Mouse (Mus musculus) CD4-positive helper T cell, adult 2 months (primary cell): ENCODE measurements around the gene Slc35b2.

Experiments used
- DNase-seq: peaks from one replicate; pipeline ENCODE4 v3.0.0-alpha.2; 2012; ENCODE audit warnings: low read depth, missing footprints, low spot score

Gene Slc35b2

DNA sequence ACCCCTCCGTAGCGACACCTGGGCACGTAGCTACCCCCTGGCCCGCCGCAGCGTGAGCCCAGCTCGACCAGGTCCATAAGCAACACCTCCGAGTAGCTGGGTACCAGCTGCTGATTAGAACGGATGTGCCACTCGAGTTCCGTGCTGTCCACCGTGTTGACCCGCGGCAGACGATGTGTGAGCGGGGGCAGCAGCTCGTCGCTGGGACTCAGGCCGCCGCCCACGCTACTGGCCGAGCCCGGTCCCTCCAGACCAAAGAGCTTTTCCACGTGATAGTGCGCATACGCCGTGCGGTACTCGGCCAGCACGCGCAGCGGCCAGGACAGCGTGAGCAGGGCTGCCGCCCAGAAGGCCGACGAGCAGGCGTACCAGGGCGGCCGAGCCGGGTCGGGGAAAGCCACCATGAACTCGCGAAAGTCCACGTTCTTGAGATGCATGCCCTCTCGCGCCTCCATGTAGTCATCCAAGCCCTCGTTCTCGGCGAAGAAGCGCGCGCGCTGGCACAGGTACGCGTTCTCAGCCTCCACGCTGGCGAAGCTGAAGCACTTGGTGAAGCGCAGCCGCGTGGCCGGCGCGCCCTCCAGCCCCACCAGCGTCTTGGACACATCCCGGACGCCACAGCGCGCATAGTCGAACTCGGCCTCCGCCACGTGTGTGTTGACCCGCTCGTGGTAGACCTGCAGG lies 18.3 kb upstream of the Slc35b2 start:
- DNase-seq: no peak

DNA sequence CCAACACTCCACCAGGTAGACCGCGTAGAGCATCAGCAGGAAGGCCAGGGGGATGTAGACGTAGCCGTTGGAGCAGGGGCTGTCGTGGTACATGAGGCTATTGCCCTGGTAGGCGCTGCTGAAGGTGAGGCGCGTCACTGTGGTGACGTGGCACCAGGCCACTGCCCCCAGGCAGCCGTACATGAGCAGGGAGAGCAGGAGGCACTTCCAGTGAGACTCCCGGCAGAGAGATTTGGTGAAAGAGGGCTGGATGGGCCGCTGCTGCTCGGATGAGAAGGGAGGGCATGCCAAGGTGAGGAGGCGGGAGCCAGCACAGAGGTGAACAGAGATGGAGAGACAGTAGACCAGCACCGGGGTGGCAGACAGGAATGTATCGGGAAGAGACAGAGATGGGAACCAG lies 16.7 kb upstream of the Slc35b2 start:
- no peak for DNase-seq

DNA sequence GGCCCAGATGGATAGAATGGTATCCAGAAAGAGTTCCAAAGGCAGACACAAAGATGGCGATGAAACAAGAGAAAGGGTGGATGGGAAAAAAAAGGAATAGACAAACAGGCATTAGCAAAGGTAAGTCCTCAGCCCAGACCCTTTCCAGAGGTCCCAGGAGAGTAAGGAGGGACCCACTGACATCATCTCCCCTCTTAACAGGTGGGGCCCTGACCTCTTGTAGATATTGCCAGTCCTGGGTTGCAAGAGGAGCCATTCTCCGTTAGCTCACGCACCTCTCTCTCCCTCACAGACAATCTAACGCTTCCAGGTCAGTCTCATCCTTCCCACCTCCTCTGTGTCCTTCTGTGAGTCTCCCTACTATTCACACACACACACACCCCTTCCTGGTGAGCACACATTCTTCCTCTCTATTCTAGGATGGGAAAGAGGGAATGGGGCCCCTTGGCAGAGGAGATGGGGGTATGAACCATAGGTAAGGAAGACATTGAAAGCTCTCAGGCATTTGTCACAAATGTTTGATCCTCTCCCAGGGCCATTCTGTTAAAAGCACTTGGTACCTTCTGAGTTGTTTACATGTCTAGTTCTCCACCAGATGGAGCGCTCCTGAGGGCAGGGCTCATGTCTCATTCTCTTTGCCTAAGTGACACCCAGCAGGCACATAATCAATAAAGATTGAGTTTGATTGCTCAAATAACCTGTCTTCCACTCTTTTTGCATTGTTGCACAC lies 16.0 kb upstream of the Slc35b2 start:
- DNase-seq: no peak

DNA sequence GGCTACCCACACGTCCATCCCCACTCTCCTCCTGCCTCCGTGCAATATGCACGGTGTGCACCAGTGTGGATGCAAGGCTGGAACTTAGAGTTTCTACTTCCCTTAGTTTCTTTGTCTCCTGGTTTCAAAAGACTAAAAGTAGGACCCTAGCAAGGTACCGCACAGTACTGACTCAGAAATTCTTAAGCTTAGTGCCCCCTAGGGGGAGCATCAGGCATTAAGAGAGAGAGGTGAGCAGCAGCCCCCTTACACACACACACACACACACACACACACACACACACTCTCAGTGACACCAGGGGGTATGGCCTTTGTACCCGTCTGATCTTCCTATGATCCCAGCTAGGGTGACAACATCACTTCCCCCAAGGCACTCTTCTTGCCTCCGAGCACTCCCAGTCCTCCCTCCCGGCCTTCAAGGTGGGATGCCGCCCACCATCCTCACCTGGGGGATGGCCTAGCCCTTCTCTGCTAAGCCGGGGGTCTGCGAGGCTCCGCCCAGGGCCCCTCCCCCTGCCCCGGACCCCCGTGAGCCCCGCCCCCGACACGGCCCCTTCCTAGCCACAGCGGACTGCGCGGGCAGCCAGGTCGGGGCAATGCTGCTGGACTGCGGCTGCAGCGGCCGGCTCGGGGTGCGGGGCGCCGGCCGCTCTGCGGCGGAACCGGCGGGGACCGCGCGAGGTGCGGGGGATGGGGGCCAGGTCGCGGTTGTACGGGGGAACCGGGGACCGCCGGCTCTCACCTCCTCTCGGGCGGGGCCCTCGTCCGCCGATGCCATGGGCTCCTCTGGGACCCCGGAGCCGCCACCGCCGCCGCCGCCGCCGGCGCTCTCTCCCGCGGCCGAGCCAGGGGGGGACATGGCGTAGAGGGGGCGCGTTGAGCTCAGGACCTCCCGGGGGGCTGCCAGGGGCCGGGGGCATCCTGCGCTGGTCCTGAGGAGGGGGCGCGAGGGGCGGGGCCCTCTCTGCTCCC lies 14.8 kb upstream of the Slc35b2 start:
- peak; percentile 44 for DNase-seq

DNA sequence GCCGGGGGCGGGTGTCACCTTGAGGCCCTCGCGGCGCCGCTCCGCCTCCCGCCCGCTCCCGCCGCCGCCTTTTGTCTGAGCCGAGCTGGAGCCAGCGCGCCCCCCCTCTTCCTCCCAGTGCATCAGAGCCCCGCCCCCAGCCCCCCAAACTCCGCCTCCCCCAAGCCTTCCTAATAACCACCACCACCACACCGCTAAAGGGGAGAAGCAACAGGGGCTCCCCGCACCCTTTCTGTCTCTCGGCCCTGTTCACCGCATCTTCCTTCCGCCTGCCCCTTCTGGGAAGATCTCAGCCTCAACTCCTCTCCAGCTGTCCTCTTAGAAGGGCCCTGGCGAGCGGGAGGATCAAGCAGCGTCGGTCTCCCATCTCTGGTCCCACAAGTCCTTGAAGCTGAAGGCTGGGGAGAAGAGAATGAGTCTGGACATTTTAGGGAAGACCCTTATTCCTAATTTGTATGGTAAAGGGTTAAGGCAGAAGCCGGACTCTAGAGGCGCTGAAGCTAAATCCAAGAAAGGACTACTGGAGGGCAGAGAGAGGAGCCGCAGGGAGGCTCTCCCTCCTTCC lies 14.0 kb upstream of the Slc35b2 start, which contains the start of gene Tmem151b:
TSS of gene Tmem151b (minus strand) at position 61 of the 565 bp plus-strand sequence.
- DNase-seq: peak; percentile 45

DNA sequence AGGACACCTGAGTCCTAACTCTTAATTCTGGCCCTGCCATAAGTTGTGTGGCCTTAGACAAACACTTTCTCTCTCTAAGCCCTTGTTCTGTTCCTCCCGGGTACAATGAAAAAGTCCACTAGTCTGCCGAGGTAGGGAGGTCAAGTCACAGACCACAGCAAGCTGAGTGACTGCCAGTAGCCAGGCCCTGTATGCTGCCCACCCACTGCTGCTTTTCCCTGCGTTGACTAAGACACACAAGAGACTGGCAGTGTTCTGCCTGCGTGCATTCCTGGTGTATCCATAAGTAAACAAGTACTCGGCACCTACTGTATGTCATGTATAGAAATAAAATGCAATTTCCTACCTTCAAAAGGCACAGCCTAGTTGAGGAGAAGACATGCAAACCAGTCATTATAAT lies 13.4 kb upstream of the Slc35b2 start:
- no peak for DNase-seq

DNA sequence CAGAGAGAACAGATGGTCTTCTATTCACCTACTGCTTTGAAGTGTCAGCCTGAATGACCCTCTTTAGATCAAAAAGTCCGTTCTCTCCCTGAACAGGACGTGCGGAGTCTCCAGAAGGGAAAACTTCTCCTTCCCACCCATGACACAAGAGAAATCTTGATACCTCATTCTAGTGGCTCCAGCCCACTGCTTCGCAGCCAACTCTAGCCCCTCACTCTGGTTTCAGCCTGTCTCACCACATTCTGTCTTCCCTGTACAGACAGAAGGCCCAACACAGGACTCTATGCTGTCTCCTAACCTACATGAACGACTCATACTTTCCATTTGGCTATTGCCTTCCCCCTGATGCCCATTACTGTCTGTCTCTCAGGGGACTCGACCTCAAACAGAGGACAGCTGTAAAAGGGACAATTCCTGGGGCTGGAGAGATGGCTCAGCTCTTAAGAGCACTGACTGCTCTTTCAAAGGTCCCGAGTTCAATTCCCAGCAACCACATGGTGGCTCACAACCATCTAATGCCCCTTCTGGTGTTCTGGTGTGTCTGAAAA lies 12.4 kb upstream of the Slc35b2 start:
- DNase-seq: no peak

DNA sequence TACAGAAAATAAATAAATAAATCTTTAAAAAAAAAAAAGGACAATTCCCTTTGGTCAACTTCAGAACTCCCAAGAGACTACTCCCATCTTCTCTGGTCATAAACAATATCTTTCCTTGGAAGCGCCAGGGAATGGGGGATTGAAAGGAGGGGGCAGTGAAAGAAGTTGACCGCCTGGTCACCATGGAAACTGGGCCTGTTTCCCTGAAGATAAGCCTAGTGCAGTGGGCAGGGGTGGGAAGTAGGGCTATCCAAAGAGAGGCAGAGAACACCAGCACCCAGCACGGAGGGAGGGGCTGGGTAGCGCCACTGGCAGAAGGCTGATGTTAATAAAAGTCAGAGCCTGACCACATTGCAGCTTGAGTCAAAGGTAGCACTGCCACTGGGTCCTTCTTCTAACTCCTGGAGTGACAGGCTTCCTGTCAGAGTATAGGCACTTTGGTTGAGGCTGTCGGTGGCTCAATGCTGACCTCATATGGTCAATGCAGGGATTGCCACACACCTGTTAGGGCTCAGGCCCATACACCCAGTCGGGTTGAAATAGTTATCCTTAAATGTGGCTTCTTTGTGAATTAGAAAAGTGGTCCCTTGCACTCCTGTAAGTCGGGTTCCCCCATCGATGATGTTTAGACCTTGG lies 11.7 kb upstream of the Slc35b2 start:
- DNase-seq: peak; percentile 86

DNA sequence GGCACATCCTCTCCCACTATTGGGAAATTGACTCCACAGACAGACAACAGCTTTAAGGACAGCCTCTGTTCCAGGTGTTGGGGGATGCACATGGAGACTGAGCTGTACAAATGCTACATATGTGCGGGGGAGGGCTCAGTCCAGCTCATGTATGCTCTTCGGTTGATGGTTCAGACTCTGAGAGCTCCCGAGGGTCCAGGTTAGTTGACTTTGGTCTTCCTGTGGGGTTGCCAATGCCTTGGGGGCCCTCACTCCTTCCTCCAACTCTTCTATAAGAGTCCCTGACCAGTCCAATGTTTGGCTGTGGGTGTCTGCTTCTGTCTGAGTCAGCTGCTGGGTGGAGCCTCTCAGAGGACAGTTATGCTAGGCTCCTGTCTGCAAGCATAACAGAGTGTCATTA lies 10.6 kb upstream of the Slc35b2 start:
- no peak for DNase-seq

DNA sequence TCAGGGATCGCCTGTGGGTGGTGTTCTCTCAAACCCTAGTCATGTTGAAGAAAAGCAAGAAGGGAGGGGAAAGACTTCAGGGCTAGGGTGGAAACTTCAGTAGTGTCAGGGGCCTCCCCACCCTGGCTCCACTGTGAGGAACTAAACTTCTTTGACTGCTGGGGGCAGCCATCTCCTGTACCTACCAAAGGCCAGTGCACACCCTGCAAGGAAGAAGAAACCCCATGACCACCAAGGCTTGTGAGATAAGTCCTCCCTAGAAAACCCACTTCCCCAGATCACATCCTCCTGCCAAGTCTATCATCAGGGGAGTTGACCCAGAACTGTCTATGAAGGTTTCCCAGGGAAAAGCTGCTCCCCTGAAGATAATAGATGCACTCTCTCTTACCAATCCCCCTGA lies 9.3 kb upstream of the Slc35b2 start:
- peak; percentile 42 for DNase-seq

DNA sequence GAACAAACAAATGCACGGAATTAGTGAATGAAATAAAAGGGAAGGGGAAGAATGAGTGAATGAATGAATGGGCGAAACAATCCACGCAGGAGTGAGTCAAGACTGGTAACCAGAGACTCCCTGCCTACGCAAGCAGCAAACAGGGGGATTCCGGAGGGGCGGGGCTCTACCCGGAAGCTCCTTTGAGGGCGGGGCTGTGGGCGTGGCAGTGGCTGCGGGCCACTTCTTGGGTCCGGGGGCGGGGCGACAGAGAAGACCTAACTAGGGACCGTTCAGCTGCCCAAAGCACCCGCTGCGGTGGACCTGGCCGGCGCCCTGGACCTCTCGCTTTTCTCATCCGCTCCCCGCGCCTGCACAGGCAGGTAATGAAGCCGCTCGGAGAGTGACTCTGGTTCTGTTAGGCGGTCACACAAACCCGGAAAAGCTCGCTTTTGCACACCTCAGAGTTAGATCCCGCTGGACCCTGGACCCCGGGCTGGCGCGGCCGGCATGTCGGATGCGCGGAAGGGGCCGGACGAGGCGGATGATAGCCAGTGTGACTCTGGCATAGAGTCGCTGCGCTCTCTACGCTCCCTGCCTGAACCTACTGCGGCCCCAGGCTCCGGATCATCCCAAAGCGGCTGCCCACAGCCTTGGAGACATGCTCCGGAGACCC lies 8.1 kb upstream of the Slc35b2 start, which contains the start of gene Nfkbie:
TSS of gene Nfkbie (plus strand) at position 252 of the 655 bp plus-strand sequence.
- peak; percentile 96 for DNase-seq

DNA sequence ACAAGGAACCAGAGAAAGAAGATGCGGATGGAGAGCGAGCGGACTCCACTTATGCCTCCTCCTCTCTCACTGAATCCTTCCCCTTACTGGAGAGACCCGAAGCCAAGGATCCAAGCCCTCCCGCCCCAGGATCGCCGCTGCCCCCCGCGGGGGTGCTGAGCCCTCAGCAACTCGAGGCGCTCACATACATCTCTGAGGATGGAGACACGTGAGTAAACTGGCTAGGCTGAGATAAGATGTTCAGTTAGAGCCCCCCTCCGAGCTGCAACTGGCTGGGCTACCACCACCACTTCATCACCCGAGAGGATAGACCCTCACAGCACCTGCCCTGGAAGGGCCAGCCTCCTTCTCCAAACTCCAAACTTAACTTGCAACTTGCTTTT lies 7.6 kb upstream of the Slc35b2 start:
- DNase-seq: no peak

DNA sequence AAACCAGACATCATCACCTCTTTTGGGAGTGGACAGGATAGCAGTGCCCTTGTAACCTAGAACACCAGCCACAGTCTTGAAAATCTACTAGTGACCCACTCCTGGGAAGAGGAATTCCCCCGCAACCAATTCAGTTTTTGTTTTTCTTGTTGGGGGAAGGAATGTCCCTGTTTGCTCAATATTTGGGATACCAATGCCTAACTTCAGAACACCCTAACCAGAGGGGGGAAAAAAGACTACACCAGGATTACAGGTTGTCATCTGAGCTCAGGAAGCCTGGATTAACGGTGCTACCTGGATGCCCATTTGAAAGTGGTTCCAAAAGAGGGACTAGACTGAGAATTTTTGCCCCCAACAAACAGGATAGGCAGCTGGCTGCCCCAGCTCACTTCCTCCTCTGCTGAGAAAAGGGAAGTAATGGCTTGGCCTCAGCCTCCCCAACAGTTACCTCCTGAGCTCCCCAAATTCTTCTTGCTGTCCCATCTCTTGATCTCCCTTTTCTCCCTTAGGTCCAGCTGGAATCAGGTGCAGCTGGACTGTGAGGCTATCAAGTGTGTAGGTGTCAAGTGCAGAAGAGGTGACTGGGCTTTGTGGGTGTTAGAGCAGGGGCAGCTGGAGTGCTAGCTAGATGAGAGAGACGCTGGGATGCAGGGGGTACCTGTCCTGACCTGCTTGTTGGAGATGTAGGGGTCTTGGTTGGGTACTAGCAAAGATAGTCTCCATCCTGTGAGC lies 7.0 kb upstream of the Slc35b2 start:
- no peak for DNase-seq

DNA sequence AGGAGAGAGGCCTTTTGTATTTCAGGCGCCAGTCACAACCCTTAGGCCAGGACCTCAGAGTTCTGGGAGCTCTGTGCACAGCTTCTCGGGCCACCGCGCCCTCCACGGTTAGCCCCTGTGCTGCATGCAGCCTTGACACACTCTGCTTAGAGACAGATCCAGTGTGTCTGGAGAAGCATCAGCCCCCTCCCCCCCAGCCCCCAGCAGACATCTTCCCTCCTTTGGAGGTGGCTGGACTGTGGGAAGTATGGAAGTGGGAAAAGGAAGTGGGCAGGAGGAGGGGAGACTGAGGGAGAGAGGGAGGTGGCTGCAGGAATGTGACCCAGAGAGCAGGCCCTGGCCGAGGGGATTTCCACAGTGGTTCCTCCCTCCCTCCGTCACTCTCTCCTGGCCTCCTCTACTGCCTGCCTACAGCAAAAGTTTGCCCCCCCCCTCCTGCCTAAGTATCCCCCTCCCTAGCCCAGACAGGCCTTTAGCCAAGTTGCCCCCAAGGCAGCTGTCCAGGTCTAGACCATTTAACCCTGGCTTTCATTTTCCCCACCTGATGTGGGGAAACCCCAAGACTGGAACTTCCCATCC lies 6.3 kb upstream of the Slc35b2 start:
- DNase-seq: peak; percentile 68

DNA sequence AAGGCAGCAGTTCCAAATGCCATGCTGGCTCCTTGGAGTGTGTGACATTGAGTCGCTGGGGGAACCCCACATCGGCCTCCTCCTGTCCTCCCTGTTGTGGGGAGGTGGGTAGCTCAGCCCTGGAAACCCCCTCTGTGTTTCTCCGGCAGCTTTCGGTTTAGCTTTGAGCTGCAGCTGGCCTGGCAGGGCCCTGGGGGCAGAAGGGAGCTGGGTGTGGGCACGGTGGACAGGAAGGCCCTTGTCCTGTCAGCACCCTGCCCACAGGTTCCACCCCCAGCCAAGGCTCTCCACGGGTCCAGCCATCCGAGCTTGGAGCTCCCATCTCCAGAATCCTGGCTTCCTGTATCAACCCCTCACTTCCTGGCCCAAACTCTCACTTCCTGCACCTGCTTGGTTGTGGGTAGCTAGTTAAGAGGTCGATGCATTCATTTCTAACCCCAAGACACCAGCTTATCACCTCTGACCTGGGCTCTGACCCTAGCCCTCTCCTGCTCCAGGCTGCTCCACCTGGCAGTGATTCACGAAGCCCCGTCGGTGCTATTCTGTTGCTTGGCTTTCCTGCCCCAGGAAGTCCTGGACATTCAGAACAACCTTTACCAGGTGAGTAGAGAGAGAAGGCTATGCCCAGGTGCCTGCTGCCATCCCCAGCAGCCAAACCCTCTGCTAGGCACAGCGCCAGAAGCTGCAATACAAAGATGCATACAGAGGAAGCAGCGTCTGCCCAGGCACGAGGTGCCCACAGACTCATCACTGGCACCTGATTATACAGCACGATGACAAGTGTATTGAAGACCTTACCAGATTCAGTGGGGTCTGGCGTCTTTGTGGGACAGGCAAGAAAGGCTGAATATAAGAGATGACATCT lies 5.4 kb upstream of the Slc35b2 start:
- DNase-seq: peak; percentile 83

DNA sequence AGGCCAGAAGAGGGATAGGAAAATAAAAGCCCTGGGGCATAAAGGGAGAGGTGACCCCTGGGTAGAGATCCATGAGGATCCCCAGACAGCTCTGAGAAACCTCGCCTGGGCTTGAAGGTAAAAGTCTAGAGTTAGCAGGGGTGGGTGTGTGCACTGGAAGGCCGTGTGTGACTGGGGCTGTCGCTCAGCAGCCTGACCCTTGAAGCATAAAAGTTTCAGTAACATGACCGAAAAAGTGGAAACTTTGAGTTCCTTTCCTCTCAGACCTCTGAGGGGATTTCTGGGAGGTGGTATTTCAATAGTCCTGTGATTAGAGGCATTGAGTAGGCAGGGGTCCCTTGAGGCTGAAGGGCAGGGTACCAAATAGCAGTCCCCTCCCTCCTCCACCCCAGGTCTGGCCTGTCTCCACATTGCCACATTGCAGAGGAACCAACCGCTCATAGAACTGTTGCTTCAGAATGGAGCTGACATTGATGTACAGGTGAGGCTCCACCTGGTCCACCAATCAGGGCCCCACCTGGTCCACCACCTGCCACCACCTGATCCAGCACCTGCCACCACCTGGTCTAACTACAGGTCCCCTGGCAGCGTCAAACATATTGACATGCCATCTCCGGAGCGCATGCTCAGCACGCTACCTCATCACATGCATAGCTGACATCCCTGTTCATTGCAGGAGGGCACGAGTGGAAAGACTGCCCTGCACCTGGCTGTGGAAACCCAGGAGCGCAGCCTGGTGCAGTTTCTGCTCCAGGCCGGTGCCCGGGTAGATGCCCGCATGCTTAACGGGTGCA lies 3.7 kb upstream of the Slc35b2 start:
- peak; percentile 16 for DNase-seq

DNA sequence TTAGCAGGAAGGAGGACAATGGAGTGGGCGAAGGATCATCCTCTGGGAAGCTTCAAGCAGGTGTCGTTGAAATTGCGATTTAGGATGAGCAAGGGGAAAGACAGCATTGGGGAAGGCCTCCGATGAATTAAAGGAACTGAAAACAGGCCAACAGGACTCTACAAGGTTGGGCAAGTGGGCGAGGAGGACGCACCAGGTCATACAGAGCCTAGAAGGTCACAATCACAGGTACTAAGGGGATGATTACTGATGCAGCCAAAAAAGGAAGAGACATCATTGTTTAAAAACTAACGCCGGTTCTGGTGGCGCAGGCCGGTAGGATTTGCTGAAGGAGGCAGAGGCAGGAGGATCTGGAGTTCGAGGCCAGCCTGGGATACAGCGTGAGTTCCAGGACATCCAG lies 458 bp upstream of the Slc35b2 start:
- DNase-seq: no peak
